Mouse (Mus musculus) spleen, adult 2 months (tissue): Measurements from ENCODE around the gene Cd200r3.

Experiments used
- CTCF ChIP-seq: fragments of 200-500 bp; IDR thresholded peaks from 2 replicates; pipeline ENCODE4 v1.5.1; 2011; ENCODE audit warnings: mild to moderate bottlenecking, inconsistent platforms; ENCODE audit not compliant: insufficient read depth, insufficient read length, insufficient replicate concordance; ENCODE audit errors: extremely low read depth
- POLR2A ChIP-seq: fragments of 200-500 bp; IDR thresholded peaks from 2 replicates; pipeline ENCODE4 v1.6.1; 2011; ENCODE audit warnings: low read depth, low read length, inconsistent platforms

DNA sequence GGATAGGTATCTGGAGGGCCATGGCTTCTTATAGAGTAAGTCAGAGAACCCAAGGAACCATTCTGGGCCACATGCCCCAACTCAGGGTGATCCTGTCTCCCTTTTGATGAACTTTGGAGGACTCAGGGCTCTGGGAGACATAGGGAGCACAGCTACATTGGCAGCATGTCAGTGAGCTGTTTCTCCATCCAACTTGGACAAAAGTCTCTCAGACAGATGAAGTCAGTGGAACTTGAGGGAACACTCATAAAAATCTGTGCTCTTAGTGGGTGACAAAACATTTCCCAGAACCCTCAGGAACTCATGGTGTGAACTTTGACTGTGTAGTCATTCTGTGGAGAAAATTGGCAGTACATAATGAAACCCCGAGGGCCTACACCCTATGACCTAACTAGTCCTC, 53.2 kb downstream of the Cd200r3 start:
- TF ChIP-seq CTCF (no peak), POLR2A (no peak)
